Mouse (Mus musculus) kidney, adult 9 months (tissue): ENCODE results near the gene Mcrip2.

Experiments used
- DNase-seq: peaks from one replicate; pipeline ENCODE4 v3.0.0; 2022

The Mcrip2 gene

DNA sequence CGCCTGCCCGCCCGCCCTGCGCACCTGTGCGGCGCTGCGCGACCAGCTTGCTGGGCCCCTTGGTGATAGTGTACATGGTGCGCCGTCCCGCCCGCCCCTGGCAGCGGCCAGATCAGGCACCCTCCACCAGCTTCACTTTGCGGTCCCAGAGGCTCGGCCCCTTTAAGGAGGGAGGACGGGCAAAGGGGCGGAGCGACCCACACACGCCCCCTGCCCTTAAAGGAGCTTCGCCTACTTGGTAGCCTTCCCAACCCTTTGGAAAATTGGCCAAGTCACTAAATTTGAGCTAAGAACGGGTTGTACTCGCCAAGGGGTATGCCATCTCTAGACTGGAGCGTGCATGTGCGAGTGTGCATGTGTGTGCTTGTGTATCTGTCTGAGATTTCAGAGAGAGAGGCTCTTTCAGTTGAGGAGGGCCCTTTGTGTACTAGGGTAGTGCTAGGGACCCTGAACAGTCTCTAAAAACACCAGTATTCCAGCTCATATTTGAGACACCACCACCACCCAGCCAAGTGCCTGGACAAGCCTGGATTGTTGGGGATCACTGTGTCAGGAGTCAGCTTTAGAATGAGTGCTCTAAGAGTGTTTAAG, at the start of gene Mcrip2:
Gene Mcrip2, minus strand, starts transcription at position 164 of the 591 bp plus-strand sequence.
- DNase-seq: peak; percentile 94

DNA sequence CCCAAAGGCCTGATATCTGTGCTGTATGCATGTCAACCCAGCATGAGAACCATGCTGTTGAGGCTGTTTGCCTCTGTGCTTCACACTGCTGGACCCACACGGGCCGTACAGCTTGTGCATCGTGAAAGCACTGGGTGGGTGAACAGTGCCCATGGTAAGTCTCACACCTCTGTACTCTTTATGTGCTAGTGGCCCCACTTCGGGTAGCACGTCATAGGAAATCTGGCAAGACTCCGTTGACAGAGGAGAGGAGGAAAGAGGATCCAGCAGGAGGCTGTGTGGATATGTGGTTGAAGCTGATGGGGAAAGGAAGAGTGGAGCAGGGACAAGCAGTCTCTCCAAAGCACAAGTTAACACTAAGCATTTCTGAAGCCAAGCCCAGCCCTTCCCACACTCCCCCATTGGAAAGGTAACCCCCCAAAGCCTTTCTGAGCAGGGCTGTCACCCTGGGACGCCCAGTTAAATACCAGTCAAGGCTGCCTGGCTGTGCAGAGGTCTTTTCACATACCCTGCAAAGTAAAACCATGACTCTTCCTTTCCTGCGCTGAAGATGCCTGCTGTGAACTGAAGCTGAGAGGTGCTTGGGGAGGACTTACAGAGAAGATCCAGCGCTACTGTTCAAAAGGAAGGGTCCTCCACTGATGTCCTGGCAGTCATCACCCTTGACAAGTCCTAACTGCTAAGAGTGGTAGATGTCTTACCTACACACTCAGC, 49.6 kb upstream of the Mcrip2 start:
- no peak for DNase-seq

DNA sequence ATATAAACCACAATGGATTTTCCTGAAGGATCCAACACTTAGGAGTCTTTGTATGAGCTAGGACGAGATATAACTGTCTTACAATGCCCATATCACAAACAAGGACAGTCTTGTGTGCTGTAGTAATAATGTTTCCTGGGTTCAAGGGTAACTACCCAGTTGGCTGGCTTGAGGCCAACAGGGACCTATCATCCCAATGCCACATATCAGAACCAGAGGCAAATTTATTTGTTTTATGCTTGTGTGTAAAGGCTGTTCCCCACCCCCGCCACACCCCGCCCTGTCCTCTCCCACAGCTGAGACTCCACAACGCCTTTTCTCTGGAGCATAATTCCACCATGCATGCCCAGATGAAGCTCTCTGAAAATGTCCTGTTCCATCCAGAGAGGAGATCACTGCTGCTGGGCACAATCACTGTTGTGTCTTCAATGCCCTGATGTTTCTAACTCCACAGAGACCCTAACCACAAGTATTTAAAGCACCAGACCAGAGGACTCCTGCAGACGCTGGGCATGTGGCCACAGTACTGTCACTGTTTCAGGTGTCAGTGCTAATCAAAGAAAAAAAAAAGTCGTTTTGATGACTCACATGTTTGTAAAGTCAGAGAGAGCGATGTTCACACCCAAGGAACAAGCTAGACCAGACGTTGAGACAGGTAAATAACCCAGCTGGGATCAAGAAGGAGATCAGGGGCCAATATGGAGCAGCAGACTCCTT, 48.5 kb upstream of the Mcrip2 start:
- no peak for DNase-seq

DNA sequence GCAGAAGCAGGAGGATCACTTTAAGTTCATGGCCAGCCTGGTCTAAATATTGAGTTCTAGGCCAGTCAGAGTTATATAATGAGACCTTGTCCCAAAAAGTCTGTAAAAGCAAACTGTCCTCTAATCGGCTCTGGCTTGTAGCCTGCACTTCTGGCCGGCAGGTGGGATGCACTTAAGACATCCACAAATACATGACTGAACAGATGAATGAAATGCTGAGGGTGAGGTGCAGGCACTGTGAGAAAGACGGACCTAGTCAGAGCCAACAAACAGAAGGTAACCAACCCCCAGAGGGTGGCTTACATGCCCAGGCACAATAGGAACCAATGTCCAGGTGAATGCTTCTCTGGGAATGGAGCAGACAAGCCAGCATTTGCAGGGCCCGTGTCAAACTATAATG, 45.7 kb upstream of the Mcrip2 start:
- DNase-seq: no peak

DNA sequence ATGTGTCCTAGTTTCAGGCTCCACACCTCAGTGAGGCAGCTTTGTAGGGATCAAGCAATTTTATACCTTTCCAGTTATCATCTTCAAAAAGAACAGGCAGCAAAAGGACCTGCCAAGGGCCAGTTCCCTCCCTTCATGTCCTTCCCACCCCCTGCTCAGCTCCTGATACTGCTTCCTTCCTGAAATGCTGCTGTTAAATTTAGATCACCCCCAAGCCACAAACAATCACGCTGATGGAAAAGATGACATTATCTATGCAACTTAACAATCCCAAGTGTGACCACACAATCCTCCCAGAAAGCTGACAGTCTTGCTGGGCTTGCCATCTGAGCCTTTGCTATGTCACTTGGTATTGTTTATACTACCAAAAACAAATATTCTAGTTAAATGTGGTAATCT, 45.3 kb upstream of the Mcrip2 start:
- no peak for DNase-seq

DNA sequence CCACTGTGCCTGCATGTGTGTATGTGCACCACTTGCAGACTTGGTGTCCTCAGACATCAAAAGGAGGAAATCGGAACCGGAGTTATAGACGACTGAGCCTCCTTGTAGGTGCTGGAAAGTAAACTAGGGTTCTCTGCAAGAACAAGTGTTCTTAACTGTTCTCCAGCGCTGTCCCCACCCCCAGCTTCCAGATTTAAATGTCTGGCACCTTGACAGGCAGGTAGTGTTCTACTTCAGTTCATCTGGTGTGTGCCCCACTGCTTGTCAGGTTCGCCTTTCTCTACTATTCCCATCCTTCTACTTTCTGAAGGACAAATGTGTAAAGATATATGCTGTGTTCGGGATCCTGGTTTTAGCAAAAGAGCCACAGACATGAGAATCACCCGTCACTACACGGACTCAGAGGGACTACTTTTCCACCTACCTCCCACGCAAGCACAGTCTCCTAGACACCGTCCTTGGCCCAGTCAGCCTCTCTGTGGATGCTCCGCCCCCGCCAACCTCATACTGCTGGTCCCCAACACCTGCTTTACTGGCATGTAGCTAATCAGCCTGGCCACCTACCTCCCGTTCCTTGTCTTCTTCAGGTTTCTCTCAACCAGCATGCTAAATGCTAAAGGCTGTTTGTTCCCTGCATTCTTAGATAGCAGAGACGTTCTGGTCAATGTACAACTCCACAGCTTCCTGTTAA, 44.8 kb upstream of the Mcrip2 start:
- DNase-seq: peak; percentile 47

DNA sequence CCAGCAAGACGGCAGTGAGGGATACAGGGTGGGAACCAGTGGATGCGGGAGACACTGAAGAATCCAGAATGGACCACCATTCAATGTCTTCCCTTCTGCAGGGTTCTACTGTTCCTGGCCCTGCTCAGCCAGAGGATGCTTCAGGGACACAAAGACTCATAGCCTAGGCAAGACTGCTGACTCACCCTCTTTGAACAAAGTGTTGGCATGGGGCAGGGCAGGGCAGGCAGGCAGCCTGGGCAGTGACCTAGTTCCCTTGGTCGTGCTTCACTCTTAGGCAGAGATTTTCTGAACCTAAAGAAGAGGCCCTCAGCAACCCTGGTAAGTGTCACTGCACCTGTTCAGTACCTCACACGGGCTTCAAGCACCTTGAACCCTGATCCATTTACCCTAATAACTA, 43.3 kb upstream of the Mcrip2 start:
- DNase-seq: peak; percentile 37

DNA sequence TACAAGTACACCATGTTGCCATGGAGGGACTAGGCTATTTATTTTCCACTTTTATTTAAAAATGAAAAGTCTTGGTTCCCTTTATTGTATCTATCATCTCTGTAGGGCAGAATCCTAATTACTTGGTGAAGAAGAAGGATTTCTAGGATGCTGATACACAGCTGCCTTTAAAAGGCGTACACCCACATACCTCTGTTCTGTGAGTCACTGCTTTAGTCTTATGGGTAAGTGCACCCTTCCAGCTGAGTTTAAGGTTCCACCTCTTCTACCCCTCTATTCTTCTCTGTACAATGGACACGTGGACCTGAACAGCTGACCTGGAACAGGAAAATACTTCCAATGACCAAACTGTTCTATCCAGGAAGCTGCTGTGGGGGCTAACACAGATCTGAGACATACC, 39.1 kb upstream of the Mcrip2 start:
- DNase-seq: no peak

DNA sequence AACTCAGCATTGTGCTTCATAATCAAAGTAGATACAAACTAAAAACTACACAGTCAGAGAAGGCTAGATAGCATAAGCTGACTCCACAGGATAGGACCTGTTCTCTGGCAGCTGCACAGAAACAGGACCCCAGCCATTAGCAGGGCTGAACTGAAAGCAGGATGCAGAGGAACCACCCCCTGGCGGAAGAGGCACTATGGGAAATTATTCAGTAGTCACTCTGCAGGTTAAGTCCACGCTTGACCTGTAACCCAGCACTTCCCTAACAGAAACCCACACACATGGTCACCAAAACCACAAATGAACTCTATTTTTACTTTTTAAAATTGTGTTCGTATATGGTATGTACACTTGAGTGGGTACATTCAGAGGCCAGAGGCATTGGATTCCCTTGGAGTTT, 34.5 kb upstream of the Mcrip2 start:
- no peak for DNase-seq

DNA sequence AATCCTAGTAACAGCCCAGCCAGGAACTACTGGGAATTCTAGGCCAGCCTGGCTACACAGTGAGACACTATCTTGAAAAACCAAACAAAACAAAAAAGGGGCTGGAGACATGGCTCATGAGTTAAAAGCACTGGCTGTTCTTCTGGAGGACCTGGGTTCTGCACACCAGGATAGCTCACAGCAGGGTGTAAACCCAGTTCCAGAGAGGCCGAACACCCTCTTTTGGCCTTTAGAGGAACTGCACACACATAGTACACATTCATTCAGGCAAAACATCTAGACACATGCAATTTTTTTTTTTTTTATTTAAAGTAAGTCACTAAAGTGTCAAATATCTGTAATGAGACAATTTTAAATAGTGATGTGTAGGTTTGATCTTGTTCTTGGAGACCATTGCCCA, 31.6 kb upstream of the Mcrip2 start:
- no peak for DNase-seq

DNA sequence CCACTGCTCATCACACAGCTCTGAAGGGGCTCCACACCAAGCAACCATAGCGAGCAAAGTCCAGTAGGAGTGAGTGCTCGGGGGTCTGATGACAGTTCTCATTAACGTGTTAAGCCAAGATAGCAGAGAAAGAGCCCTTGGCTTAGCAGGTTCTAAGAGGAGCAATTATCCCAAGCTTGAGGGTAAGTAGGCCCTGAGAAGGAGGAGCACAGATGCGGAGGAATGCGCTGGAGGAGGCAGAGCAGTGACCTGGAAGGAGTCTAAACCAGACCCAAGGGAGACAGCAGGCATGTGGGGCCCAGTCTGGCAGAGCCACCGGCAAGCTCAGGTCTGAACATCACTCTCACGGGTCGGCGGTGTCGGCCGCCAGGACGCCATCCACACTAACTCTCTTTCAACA, 27.3 kb upstream of the Mcrip2 start:
- DNase-seq: no peak

DNA sequence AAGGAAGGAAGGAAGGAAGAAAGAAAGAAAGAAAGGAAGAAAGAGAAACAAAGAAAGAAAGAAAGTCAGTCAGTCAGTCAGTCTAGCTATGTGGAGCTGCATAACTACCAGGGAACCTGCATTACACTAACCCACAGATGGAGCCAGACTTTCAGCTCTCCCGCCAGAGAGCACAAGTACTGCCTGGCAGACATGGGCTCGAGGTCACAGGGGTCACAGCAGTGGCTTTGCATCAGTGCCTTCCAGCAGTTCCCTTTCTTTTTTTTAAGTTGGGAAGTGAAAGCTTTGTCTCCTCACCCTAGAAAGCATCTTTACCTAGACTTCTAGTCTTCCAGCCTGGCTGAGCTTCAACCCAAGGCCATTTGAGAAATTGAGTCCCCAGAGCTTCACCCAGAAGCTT, 26.9 kb upstream of the Mcrip2 start:
- peak; percentile 61 for DNase-seq

DNA sequence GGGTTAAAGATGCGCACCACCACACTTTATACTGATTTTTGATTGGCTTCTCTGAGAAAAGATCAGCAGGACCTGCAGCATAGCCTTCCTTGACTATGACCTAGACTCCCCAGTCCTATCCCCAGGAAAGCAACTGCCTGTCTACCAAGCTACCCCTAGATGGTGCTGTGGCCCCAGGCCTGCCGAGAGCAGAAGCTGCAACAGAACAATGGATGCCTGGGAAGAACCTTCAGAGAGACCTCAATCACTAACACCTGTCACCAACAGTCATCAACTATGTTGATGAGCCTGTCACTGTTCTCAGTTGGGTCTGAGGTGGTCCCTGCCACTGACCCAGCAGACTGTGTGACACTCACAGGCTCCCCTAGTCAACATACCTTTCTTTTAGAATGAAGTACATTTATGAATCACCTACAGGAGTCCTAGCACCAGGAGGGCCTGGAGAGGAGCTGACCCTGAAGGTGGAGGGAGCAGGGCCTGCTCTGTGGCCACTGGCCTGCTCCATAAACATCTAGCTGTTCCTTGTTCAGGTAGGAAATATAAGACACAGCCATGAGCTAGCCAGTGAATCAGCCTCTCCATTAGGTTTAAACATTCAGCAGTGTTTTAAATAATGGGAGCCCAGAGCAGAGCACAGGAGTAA, 25.5 kb upstream of the Mcrip2 start:
- DNase-seq: peak; percentile 80

DNA sequence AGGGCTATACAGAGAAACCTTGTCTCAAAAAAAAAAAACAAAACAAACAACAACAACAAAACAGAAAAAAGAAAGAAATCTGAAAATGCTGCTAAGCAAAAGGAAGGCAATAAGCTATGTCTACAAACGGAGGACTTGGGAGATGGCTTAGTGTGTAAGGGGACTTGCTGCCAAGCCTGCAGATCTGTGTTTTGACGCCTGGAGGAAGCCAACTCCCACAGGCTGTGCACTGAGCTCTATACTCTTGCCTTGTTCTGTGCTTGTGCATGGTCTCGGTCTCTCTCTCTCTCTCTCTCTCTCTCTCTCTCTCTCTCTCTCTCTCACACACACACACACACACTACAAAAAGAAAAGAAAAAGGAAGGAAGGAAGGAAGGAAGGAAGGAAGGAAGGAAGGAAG, 20.3 kb upstream of the Mcrip2 start:
- DNase-seq: no peak

DNA sequence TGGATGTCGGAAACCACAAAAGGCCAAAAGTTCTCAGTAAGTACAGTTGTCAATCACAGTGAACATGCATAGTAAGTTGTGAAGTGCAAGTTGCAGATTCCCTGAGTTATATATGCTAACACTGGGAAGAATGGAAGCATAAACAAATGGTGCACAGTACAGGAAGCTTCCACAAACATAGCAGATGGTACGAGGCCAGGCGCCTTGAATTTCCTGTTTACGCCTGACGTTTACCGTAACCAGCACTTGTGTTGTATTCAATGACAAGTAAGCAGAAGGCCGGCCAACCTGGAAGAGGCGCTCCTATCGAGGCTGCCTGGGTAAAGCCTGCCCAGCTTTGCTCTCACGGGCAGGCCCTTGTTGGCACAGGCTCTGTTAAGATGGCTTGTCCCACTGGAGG, 18.9 kb upstream of the Mcrip2 start:
- DNase-seq: no peak

DNA sequence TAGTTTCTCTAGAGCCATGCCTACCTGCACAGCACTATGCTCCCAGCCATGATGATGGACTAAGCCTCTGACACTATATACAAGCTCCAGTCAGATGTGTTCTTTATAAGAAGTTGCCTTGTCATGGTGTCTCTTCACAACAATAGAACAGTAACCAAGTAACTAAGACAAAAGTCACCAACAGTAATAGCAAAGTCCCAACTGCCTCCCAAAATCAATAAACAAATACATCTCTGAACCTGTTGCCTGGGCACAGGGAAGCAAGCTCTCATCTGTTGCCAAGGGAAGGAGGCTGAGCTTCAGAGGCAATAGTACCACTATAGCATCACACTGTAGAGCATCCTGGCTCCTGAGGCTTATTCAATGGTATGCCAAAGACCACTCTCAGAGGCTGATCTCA, 18.2 kb upstream of the Mcrip2 start:
- DNase-seq: no peak

DNA sequence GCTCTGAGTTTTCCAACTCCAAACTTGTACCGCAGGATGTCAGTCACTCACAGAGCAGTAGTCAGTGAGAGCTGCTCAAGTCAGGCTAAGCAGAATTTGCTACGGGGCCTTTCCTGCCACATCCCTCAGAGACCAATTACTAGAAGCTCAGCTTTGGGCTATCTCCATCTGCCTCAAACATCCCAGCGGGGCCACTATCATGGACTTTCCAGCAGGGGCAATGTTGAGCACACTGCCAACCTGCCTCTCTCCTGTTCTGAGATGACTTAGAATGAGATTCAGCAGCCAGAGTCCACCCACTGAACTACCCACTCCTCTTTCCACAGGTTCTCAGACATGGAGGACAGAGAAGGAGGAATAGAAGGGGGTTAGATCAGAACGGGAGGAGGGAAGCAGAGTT, 17.1 kb upstream of the Mcrip2 start:
- DNase-seq: peak; percentile 43

DNA sequence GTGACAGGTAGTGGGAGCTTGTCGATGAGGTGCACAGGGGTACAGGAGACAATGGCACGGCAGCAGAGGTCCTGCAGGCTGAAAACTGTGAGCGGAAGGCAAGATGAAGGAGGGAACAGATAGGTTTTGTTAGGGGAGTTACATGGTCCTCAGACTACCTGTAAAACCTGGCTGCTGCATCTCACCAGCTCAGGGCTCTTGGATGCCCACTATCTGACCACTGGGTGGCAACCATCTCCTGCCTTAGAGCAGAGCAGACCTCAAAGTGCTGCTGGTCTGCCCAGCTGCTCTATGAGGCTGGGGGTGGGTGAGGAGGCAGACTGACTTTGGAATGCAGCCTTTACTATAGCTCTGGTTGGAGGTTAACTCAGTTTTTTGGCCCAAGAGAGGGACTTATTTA, 15.3 kb upstream of the Mcrip2 start:
- DNase-seq: no peak

DNA sequence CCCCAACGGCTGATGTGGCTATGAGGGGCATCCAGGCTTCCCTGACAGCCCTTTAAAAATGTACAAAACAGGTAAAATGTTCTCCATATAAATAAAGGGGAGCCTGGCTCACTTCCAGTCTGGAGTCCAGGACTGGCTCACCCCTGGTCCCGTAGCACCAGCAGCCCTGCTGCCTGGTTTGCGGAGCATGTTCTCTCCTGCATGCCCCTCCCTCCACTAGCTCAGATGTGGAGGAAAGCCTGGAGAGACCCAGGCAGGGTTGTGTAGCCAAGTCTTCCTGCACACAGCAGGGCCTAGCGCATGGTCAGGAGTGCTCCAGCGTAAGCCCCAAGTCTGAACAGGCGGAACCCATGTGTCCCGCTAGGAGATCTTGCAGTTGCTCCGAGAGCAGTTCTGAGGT, 14.7 kb upstream of the Mcrip2 start:
- DNase-seq: no peak

DNA sequence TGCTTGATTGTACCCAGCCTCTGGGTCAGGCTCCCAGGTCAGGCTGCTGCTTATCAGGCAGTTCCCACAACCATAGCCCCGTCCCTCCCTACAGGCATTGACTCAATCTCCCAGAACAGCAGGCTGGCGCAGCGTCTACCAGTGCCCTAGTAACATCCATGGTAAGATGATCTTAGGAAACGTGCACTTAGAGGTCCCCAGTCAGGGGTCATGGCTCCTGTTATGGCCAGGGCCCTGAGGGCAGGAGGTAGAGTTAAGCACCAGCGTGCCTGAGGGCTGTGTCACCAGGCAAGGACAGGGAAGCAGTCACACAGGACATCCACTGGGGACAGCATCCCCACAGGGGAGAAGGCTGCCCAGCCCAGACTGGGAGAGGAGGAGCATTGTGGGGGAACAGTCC, 13.7 kb upstream of the Mcrip2 start:
- DNase-seq: peak; percentile 18

DNA sequence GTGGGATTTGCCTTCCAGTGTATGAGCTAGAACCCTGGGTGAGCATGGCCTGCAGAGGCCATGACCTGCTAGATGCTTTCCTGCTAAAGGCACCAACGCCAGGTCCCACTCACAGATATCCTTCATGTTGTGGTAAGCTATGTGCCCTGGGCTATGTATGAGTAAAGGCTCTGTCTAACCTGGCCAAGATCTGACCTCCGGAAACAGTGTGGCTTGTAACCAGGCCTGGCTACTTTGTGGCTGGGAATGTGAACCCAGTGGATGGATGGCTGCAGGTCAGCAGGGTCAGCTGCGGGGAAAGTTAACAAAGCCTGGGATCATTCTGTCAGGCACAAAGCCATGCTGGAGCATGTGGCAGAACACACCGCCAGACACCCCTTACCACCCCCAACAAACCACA, 13.1 kb upstream of the Mcrip2 start:
- DNase-seq: peak; percentile 27

DNA sequence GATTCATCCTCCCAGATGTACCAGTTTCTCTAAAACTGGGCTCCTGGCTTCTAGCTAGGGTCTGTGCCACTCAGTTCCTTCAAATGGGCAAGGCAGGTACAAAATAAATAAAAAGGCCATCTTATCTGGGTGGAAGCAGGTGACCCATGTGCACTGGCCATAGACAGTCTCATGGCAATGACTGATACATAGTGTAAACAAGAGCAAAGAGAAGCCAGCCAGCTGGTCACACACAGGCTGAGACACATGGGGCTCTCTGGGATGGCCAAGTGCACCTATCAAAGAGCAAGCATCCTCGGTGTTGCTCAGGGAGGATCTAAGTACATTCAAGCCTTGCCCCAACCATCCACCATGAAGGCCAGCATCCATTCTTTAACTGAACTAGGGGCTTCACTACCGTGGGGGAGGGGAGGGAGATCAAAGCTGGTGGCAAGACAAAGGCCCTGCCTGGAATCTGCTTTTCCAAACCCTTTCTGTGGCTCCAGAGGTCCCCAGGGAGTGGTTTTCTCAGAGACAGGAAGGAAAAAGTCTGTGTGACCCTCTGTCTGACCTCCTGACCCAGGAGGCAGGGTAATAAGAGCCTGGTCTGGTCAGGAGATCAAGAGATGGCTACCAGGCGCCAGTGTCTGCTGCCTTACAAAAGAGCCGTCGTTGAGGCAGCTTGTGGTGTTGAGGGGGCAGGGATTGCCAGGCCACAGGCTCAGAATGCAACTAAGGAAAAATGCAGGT, 12.5 kb upstream of the Mcrip2 start:
- peak; percentile 53 for DNase-seq
